Mouse (Mus musculus) C2C12 (cell line): Measurements from ENCODE around the gene Dnajb8.

Source experiments
- CEBPB ChIP-seq: IDR thresholded peaks from one replicate; pipeline ENCODE4 v1.6.1; 2011; ENCODE audit warnings: low read depth, mild to moderate bottlenecking, control low read depth, moderate library complexity
- CTCF ChIP-seq: IDR thresholded peaks from one replicate; pipeline ENCODE4 v1.5.1; 2011; ENCODE audit not compliant: control insufficient read depth, insufficient read depth, insufficient read length
- FOSL1 ChIP-seq: IDR thresholded peaks from one replicate; pipeline ENCODE4 v1.8.0; 2011; ENCODE audit warnings: mild to moderate bottlenecking, low read length; ENCODE audit not compliant: poor library complexity, insufficient read depth, severe bottlenecking
- MAX ChIP-seq: IDR thresholded peaks from one replicate; pipeline ENCODE4 v1.6.1; 2011; ENCODE audit warnings: mild to moderate bottlenecking, control low read depth
- MYOD1 ChIP-seq: IDR thresholded peaks from one replicate; pipeline ENCODE4 v1.6.1; 2011; ENCODE audit warnings: low read depth; ENCODE audit not compliant: control insufficient read depth, insufficient read length
- MYOG ChIP-seq: IDR thresholded peaks from one replicate; pipeline ENCODE4 v1.6.1; 2011; ENCODE audit not compliant: control insufficient read depth, insufficient read length; ENCODE audit errors: extremely low read depth
- USF1 ChIP-seq: IDR thresholded peaks from one replicate; pipeline ENCODE4 v1.6.1; 2011; ENCODE audit warnings: low read depth, mild to moderate bottlenecking, control low read depth, moderate library complexity

DNA sequence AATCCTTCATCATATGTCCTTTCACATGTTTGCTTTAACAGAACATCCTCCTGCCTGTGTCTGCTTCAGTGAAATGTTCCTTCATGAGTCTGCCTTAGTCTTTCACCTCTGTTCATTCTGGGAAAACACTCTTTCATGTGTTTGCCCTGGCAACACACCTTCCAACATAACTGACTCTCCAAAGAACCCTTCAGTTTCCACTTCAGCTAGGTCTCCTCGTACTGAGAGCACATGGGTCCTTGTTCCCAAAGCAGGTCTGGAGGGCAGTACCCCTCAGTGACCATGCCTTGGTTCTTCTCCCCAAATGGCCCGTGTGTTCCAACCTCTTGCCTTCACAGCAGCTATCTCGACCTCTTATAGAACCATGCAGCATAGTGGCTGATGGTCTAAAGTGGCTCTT lies 45.0 kb downstream of the Dnajb8 start:
- no peak for TF ChIP-seq USF1
- no peak for TF ChIP-seq CTCF
- no peak for TF ChIP-seq MYOD1
- no peak for TF ChIP-seq MYOG
- TF ChIP-seq MAX, result no peak
- TF ChIP-seq FOSL1, result no peak
- TF ChIP-seq CEBPB, result no peak
